11 mouse cellular contexts compared by ENCODE assay signal in the genomic region with DNA sequence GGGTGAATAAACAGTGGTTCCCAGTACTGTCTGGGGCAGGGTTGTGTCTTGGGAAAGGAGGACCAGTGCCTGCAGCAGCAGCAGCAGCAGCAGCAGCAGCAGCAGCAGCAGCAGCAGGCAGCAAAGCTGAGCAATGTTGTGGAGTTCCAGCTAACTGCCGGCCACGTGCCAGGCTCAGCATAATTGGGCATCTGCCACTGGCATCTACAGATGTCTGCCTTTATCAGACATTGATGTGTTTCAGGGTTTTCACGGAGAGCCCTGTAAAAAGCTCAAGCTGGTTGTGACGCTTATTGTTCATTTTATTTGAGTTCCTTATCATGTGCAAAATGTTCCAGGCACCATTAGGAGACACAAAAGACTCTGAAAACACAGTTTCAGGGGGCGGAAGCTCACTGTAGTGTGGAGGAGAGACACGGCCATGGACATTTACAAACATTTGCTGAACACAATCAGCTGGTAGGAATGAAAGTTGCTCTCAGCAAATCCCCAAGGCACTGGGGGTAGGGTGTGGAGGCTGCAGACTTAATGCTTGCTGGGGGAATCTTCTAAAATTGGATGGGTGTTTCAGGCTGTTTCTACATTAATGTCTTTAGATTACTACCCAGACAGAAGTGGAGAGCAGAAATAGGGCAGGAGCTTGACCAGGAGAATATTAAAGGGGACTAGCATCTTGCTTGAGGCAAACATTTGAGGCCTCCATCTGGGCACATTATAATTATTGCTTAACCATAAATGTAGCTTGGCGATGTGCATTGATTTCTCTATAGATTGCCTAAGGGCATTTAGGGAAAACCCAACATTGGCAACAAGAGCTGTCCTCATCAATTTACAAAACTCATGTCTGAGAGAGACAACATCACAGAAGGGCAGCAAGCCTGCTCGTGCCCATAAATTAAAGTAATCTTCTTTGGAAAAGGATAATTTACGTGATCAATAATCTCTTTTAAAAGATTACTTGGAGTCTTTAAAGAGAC. TPM values are rescaled to one million over a fixed set of nuclear protein-coding genes. Genes with fewer than 3 reads are reported as not detected.
DNase-seq lines count a peak whose midpoint lies in the region; ATAC-seq lines count a peak whose summit lies in the region.
"Had no signal": no experiment of that assay in that cellular context is flagged by ENCODE, and none has a peak within 500 bp of the region (broad histone marks: within the 10 kb centered on the region; RNA-seq: fewer than 3 reads in every experiment).

No protein-coding gene starts in this region.

- no peaks in the 10 kb centered on the region for H3K9me3 ChIP-seq in midbrain, embryonic 13.5 days
- no peaks in the 10 kb centered on the region for H3K9me3 ChIP-seq in midbrain, embryonic 10.5 days (replicated peaks)
- H3K9me3 ChIP-seq in hindbrain, embryonic 10.5 days = no peaks in the 10 kb centered on the region
- no peaks in the 10 kb centered on the region for H3K9me3 ChIP-seq in stomach, embryonic 14.5 days (ENCODE audit: control insufficient read depth, low read depth, low read length)
- no peaks in the 10 kb centered on the region for H3K9me3 ChIP-seq in kidney, embryonic 15.5 days (replicated peaks)

- no peak for DNase-seq in midbrain, embryonic 10.5 days (ENCODE audit: low spot score)
- DNase-seq in hindbrain, embryonic 10.5 days (ENCODE audit: low spot score) = no peak
- DNase-seq in left cerebral cortex, postnatal 14 days (ENCODE audit: low spot score in 2 of 2) = peak; percentile 64 to 86
- no peak for DNase-seq in lung, postnatal 36 days
- DNase-seq in embryo, embryonic 10.5 days (ENCODE audit: low spot score) = no peak
- DNase-seq: cerebellum, postnatal 25 days had no signal

- no peaks in the 10 kb centered on the region for H3K36me3 ChIP-seq in midbrain, embryonic 13.5 days
- no peaks in the 10 kb centered on the region for H3K36me3 ChIP-seq in midbrain, embryonic 10.5 days
- no peaks in the 10 kb centered on the region for H3K36me3 ChIP-seq in hindbrain, embryonic 10.5 days
- H3K36me3 ChIP-seq in stomach, embryonic 14.5 days (ENCODE audit: control insufficient read depth, insufficient read depth, low read length) = no peaks in the 10 kb centered on the region
- no peaks in the 10 kb centered on the region for H3K36me3 ChIP-seq in kidney, embryonic 15.5 days

- H3K27ac ChIP-seq in midbrain, embryonic 13.5 days = peak overlapping the region; percentile 41
- no peak overlapping the region for H3K27ac ChIP-seq in midbrain, embryonic 10.5 days (replicated peaks)
- peak overlapping the region; percentile 68; the same call in 1 of the 2 replicates for H3K27ac ChIP-seq in hindbrain, embryonic 10.5 days
- peak overlapping the region; percentile 44; the same call in 1 of the 2 replicates for H3K27ac ChIP-seq in stomach, embryonic 14.5 days (ENCODE audit: low read length)
- no peak overlapping the region for H3K27ac ChIP-seq in kidney, embryonic 15.5 days
- H3K27ac ChIP-seq: liver, embryonic 14.5 days had no signal

- 0 out of 2 replicates have a peak overlapping the region, but pooled peaks have one; percentile 11 for H3K4me2 ChIP-seq in midbrain, embryonic 13.5 days (replicated peaks)
- no peak overlapping the region for H3K4me2 ChIP-seq in stomach, embryonic 14.5 days (replicated peaks; ENCODE audit: low read depth, low read length)
- no peak overlapping the region for H3K4me2 ChIP-seq in kidney, embryonic 15.5 days

- H3K9ac ChIP-seq in midbrain, embryonic 13.5 days (replicated peaks) = no peak overlapping the region
- H3K9ac ChIP-seq in stomach, embryonic 14.5 days (replicated peaks; ENCODE audit: low read depth, low read length) = no peak overlapping the region
- H3K9ac ChIP-seq in kidney, embryonic 15.5 days = no peak overlapping the region
- H3K9ac ChIP-seq: liver, embryonic 14.5 days had no signal

- intact Hi-C loops in left cerebral cortex, postnatal 14 days (cut with DNase I) = loop anchor here (2.0 kb wide), 1 partner anchor 42 kb away; no protein-coding TSS in a partner anchor

- no peak overlapping the region for H3K4me3 ChIP-seq in midbrain, embryonic 13.5 days (replicated peaks)
- H3K4me3 ChIP-seq in midbrain, embryonic 10.5 days = no peak overlapping the region
- H3K4me3 ChIP-seq in hindbrain, embryonic 10.5 days = no peak overlapping the region
- H3K4me3 ChIP-seq in stomach, embryonic 14.5 days (ENCODE audit: low read depth, low read length) = no peak overlapping the region
- no peak overlapping the region for H3K4me3 ChIP-seq in kidney, embryonic 15.5 days (replicated peaks)

- WGBS in midbrain, embryonic 13.5 days = 45% methylated on average over 9 of the region's 9 CpGs
- WGBS in midbrain, embryonic 10.5 days = 71% methylated on average over 9 of the region's 9 CpGs
- 75% methylated on average over 9 of the region's 9 CpGs for WGBS in hindbrain, embryonic 10.5 days
- WGBS in stomach, embryonic 14.5 days = 57% methylated on average over 9 of the region's 9 CpGs
- 74% methylated on average over 9 of the region's 9 CpGs for WGBS in kidney, embryonic 15.5 days

- peak; percentile 58; the same call in 1 of the 2 replicates for ATAC-seq in midbrain, embryonic 13.5 days
- 0 out of 2 replicates have a peak, but pooled peaks have one; percentile 10 for ATAC-seq in stomach, embryonic 14.5 days (ENCODE audit: insufficient number of reproducible peaks, insufficient read depth, low FRiP score, low read depth)
- ATAC-seq in kidney, embryonic 15.5 days (replicated peaks; ENCODE audit: low FRiP score) = no peak
- ATAC-seq: Patski had no signal

- H3K4me1 ChIP-seq in midbrain, embryonic 13.5 days (replicated peaks) = peaks cover 22% of the 10 kb centered on the region
- 0 out of 2 replicates have a peak, but pooled peaks cover 13% of the 10 kb centered on the region for H3K4me1 ChIP-seq in midbrain, embryonic 10.5 days
- H3K4me1 ChIP-seq in hindbrain, embryonic 10.5 days (replicated peaks) = peaks cover 3% of the 10 kb centered on the region
- peaks cover 6% of the 10 kb centered on the region for H3K4me1 ChIP-seq in stomach, embryonic 14.5 days (ENCODE audit: control insufficient read depth, insufficient read depth, low read length)
- no peaks in the 10 kb centered on the region for H3K4me1 ChIP-seq in kidney, embryonic 15.5 days

- H3K27me3 ChIP-seq in midbrain, embryonic 13.5 days = no peaks in the 10 kb centered on the region
- no peaks in the 10 kb centered on the region for H3K27me3 ChIP-seq in midbrain, embryonic 10.5 days (ENCODE audit: low read depth, poor library complexity, severe bottlenecking)
- H3K27me3 ChIP-seq in hindbrain, embryonic 10.5 days (ENCODE audit: insufficient read depth, poor library complexity, severe bottlenecking) = no peaks in the 10 kb centered on the region
- H3K27me3 ChIP-seq in stomach, embryonic 14.5 days (ENCODE audit: control insufficient read depth, insufficient read depth, low read length) = no peaks in the 10 kb centered on the region
- no peaks in the 10 kb centered on the region for H3K27me3 ChIP-seq in kidney, embryonic 15.5 days

RNA-seq across cellular contexts. Expression of a gene that starts 36.8 kb away (rescaled TPM):
- polyA plus RNA-seq in midbrain, embryonic 13.5 days (2015; fragmentation: Nextera tagmentation; extraction: Ambion mirVana) = 44.4 and 45.3 TPM in 2 replicates
- 10.4 and 17.3 TPM in 2 replicates for polyA plus RNA-seq in midbrain, embryonic 10.5 days (2016; fragmentation: Nextera tagmentation; extraction: Ambion mirVana)
- 12.7 and 20.9 TPM in 2 replicates for polyA plus RNA-seq in hindbrain, embryonic 10.5 days (2016; fragmentation: Nextera tagmentation; extraction: Ambion mirVana)
- 10 to 100 TPM; 85.0 to 87.5 TPM for total RNA-seq in left cerebral cortex, postnatal 14 days (2021)
- 9.7 and 10.7 TPM in 2 replicates for polyA plus RNA-seq in stomach, embryonic 14.5 days (2014; fragmentation: Nextera tagmentation; extraction: Ambion mirVana)
- 1.7 and 7.4 TPM in 2 replicates for polyA plus RNA-seq in kidney, embryonic 15.5 days (2015; fragmentation: Nextera tagmentation; extraction: Ambion mirVana)

Comparison
In these comparisons a context has a peak if more than half of its experiments do, and no peak if none do; other contexts are left out.
1. H3K27ac ChIP-seq: peak in midbrain, embryonic 13.5 days (single experiment), hindbrain, embryonic 10.5 days (single experiment) and stomach, embryonic 14.5 days (single experiment); none in midbrain, embryonic 10.5 days (single experiment) and kidney, embryonic 15.5 days (single experiment).
2. DNase-seq: peak in left cerebral cortex, postnatal 14 days (2 of 2); none in midbrain, embryonic 10.5 days (single experiment), hindbrain, embryonic 10.5 days (single experiment), lung, postnatal 36 days (single experiment) and embryo, embryonic 10.5 days (single experiment).